Mouse (Mus musculus) hindbrain, embryonic 11.5 days (tissue): ENCODE data around the gene Rffl. TPM values are rescaled to one million over a fixed set of nuclear protein-coding genes. Genes with fewer than 3 reads are reported as not detected.
A peak's percentile ranks its signal among the peaks of the same experiment; 100 is the strongest.

Experiments used
- ATAC-seq: fragments of 200-750 bp; cut with Nextera tagmentation; 2 replicates; pipeline ENCODE4 v1.8.0; 2017; ENCODE audit warnings: mild to moderate bottlenecking, moderate TSS enrichment, moderate library complexity; ENCODE audit not compliant: low FRiP score
- DNase-seq: peaks from one replicate; pipeline ENCODE4 v3.0.0-alpha.2; 2015; ENCODE audit warnings: low spot score
- H3K27ac ChIP-seq: fragments of 300-500 bp; sonication (generic); 2 replicates; pipeline ENCODE4 v1.5.1; 2014; ENCODE audit warnings: mild to moderate bottlenecking, low read depth, low read length
- H3K27me3 ChIP-seq: fragments of 300-500 bp; sonication (generic); 2 replicates; pipeline ENCODE4 v1.6.1; 2014; ENCODE audit warnings: mild to moderate bottlenecking, low read length, moderate library complexity, mixed read lengths; ENCODE audit not compliant: control insufficient read depth, insufficient read depth
- H3K36me3 ChIP-seq: fragments of 300-500 bp; sonication (generic); 2 replicates; pipeline ENCODE4 v1.6.1; 2014; ENCODE audit warnings: mild to moderate bottlenecking, low read length, moderate library complexity, mixed read lengths; ENCODE audit not compliant: control insufficient read depth, insufficient read depth
- H3K4me1 ChIP-seq: fragments of 300-500 bp; sonication (generic); replicated peaks from 2 replicates; pipeline ENCODE4 v1.6.1; 2014; ENCODE audit warnings: low read length, mixed read lengths; ENCODE audit not compliant: control insufficient read depth, insufficient read depth
- H3K4me2 ChIP-seq: fragments of 300-500 bp; sonication (generic); replicated peaks from 2 replicates; pipeline ENCODE4 v1.6.1; 2014; ENCODE audit warnings: mild to moderate bottlenecking, low read depth, low read length
- H3K4me3 ChIP-seq: fragments of 300-500 bp; sonication (generic); 2 replicates; pipeline ENCODE4 v1.5.1; 2014; ENCODE audit warnings: low read depth, low read length
- H3K9ac ChIP-seq: fragments of 300-500 bp; sonication (generic); 2 replicates; pipeline ENCODE4 v1.6.1; 2014; ENCODE audit warnings: low read depth, low read length
- H3K9me3 ChIP-seq: fragments of 300-500 bp; sonication (generic); 2 replicates; pipeline ENCODE4 v1.6.1; 2016; ENCODE audit warnings: low read length; ENCODE audit not compliant: control insufficient read depth
- WGBS: fragments of 180-500 bp; shearing (Covaris S2); extraction: QIAGEN DNeasy Blood & Tissue Kit; methylation state at CpG from one replicate; pipeline ENCODE4 v1.1.7; 2014; 5-methylcytosine and 5-hydroxymethylcytosine counted together
- polyA plus RNA-seq: library from polyadenylated mRNA; unstranded; fragments of >200 nt; fragmentation: Nextera tagmentation; extraction: Ambion mirVana; gene quantifications from 2 replicates; pipeline ENCODE4 v1.2.1, GENCODE M21; 2014

Gene Rffl
- polyA plus RNA-seq, 1 experiment from 2014 or later: 6.3 TPM

DNA sequence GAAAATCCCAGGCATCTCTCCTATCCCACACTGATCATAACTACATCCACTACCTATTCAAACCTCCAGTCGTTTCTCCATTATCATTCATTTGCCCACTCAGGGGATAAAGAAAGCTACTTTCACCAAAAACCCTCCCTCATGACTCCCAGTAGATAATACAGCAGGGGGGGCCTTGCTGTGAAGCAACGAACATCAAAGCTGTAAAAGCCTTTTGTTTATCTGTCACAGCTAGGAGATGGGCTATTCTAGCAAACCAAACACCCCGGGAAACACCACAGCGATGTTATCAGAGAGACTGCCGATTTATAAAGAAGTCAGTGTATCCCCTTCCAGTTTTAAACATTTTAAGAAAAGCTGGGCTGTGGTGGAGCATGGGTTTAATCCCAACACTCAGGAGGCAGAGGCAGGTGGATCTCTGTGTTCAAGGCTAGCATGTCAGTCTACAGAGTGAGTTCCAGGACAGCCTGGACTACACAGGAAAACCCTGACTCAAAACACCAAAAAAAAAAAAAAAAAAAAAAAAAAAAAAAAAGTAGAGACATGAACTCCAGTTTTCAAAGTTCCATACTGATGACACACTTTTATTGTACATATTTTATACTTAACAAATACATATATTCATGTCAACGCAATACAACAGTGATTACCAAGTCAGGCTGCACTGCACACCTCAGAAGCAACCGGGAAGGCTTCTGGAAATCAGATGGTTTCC is 4.0 kb downstream of the Rffl start:
- H3K4me3 ChIP-seq: no peak overlapping the region
- H3K9me3 ChIP-seq: no peaks in the 10 kb centered on the region
- ATAC-seq (no peak), DNase-seq (no peak)
- no peaks in the 10 kb centered on the region for H3K36me3 ChIP-seq
- WGBS: 25% methylated on average over 7 of the region's 7 CpGs
- no peaks in the 10 kb centered on the region for H3K27me3 ChIP-seq
- no peaks in the 10 kb centered on the region for H3K4me1 ChIP-seq
- H3K27ac ChIP-seq: no peak overlapping the region
- no peak overlapping the region for H3K4me2 ChIP-seq
- H3K9ac ChIP-seq: no peak overlapping the region

DNA sequence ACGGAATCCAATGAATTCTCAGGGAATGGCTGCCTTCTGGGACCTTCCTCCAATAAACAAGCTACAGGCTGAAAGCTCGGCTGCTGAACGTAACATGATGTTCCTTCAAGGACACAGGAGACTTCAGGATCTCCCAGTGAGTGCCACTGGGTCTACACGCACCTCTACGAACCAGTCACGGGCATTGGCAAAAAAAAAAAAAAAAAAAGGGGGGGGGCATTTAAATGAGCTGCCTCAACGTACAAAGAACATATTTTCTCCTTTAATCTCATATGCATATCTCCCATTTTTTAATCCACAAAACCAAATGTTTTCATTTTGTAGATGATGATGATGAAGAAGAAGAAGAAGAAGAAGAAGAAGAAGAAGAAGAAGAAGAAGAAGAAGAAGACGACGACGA is 5.1 kb downstream of the Rffl start:
- Histone ChIP-seq H3K27ac (no peak overlapping the region), H3K4me2 (no peak overlapping the region), H3K4me3 (no peak overlapping the region), H3K4me1 (no peaks in the 10 kb centered on the region), H3K9ac (no peak overlapping the region), H3K27me3 (no peaks in the 10 kb centered on the region), H3K9me3 (no peaks in the 10 kb centered on the region), H3K36me3 (no peaks in the 10 kb centered on the region)
- no peak for ATAC-seq
- no peak for DNase-seq
- 84% methylated on average over 10 of the region's 10 CpGs for WGBS

GRCm38 (mm10) chr11:82863488-82863931 is 7.5 kb downstream of the Rffl start:
- no peak overlapping the region for H3K27ac ChIP-seq
- WGBS: 64% methylated on average over 4 of the region's 4 CpGs
- no peak overlapping the region for H3K9ac ChIP-seq
- H3K4me1 ChIP-seq: no peaks in the 10 kb centered on the region
- no peaks in the 10 kb centered on the region for H3K36me3 ChIP-seq
- no peak overlapping the region for H3K4me3 ChIP-seq
- no peak for ATAC-seq
- H3K4me2 ChIP-seq: no peak overlapping the region
- H3K9me3 ChIP-seq: no peaks in the 10 kb centered on the region
- H3K27me3 ChIP-seq: no peaks in the 10 kb centered on the region
- DNase-seq: peak; percentile 14

GRCm38 (mm10) chr11:82863059-82863458 is 8.0 kb downstream of the Rffl start:
- no peak overlapping the region for H3K27ac ChIP-seq
- H3K9ac ChIP-seq: no peak overlapping the region
- no peaks in the 10 kb centered on the region for H3K36me3 ChIP-seq
- ATAC-seq (no peak), DNase-seq (no peak)
- no peaks in the 10 kb centered on the region for H3K9me3 ChIP-seq
- H3K4me1 ChIP-seq: no peaks in the 10 kb centered on the region
- no peak overlapping the region for H3K4me3 ChIP-seq
- H3K27me3 ChIP-seq: no peaks in the 10 kb centered on the region
- no peak overlapping the region for H3K4me2 ChIP-seq
- 64% methylated on average over 2 of the region's 2 CpGs for WGBS

GRCm38 (mm10) chr11:82862638-82863037 is 8.4 kb downstream of the Rffl start:
- Histone ChIP-seq H3K27me3 (no peaks in the 10 kb centered on the region), H3K4me3 (no peak overlapping the region), H3K4me1 (no peaks in the 10 kb centered on the region), H3K9me3 (no peaks in the 10 kb centered on the region), H3K9ac (no peak overlapping the region), H3K36me3 (no peaks in the 10 kb centered on the region), H3K4me2 (no peak overlapping the region), H3K27ac (no peak overlapping the region)
- DNase-seq (no peak), ATAC-seq (no peak)
- 88% methylated on average over 9 of the region's 9 CpGs for WGBS

DNA sequence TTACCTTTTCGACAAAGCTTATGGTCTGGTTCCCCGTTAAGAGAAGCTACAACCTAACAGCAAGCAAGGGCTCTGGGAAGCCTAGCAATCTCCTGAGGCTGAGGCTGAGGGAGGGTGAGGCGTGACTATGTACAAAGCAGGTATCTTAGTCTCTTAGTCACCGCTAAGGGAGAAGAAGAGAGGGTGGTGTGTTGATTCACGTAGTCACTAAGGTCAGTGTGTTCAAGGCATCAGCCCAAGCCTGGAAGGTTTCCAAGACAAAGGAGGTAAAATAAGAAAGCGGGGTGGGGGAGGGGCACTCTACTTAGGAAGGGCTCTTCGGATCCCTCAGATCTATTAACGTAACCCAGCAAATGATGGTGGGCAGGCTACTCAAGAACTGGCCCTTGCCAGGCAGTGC is 9.5 kb downstream of the Rffl start:
- DNase-seq (no peak), ATAC-seq (no peak)
- Histone ChIP-seq H3K4me1 (no peaks in the 10 kb centered on the region), H3K9ac (no peak overlapping the region), H3K4me3 (no peak overlapping the region), H3K9me3 (no peaks in the 10 kb centered on the region), H3K27ac (no peak overlapping the region), H3K27me3 (no peaks in the 10 kb centered on the region), H3K36me3 (no peaks in the 10 kb centered on the region), H3K4me2 (no peak overlapping the region)
- 72% methylated on average over 8 of the region's 8 CpGs for WGBS

DNA sequence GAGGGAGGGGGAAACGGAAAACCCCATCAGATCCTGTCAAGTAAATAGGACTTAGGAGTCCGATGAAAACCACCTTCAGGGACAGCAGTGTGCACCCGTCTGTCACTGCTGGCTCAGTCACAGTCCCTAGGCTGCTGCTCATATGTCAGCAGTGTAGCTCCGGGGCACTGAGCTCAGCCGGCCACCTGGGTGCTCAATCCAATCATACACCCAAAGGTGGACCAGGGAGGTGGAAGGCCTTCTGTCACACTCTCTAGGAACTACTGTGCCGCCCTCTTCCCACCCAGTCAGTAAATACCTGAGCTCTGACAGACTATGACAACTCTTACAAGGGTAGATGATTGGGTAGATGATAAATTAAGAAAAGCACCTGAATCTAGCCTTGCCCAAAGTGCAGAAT is 10.3 kb downstream of the Rffl start:
- no peak overlapping the region for H3K4me2 ChIP-seq
- H3K4me1 ChIP-seq: no peaks in the 10 kb centered on the region
- H3K4me3 ChIP-seq: no peak overlapping the region
- H3K36me3 ChIP-seq: no peaks in the 10 kb centered on the region
- DNase-seq (no peak), ATAC-seq (no peak)
- H3K27me3 ChIP-seq: no peaks in the 10 kb centered on the region
- 66% methylated on average over 6 of the region's 6 CpGs for WGBS
- no peak overlapping the region for H3K9ac ChIP-seq
- H3K27ac ChIP-seq: no peak overlapping the region
- H3K9me3 ChIP-seq: no peaks in the 10 kb centered on the region

GRCm38 (mm10) chr11:82857307-82857848 is 13.6 kb downstream of the Rffl start:
- H3K4me3 ChIP-seq: no peak overlapping the region
- H3K36me3 ChIP-seq: no peaks in the 10 kb centered on the region
- 74% methylated on average over 13 of the region's 13 CpGs for WGBS
- no peak overlapping the region for H3K27ac ChIP-seq
- no peaks in the 10 kb centered on the region for H3K9me3 ChIP-seq
- ATAC-seq (no peak), DNase-seq (no peak)
- H3K27me3 ChIP-seq: no peaks in the 10 kb centered on the region
- H3K4me2 ChIP-seq: no peak overlapping the region
- H3K9ac ChIP-seq: no peak overlapping the region
- no peaks in the 10 kb centered on the region for H3K4me1 ChIP-seq

DNA sequence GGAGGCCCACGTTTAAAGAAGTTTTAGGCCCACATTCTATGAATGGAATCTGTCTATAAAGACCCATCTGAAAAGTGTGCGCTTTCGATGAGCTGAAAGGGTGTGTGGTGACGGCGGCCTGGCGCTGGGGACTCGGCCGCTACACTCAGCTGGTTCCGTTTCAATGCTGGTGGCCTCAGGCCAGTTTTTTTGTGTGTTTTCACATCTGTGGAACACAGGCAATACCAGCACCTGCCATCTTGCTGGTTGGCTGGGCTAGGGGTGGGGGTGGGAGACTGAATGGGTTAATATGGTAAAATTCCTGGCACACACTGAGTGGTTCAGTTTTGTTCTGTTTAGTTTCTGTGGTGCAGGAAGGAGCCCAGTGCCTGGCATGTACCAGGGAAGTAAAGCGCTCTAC is 15.0 kb downstream of the Rffl start:
- no peak overlapping the region for H3K4me3 ChIP-seq
- no peak overlapping the region for H3K27ac ChIP-seq
- DNase-seq (no peak), ATAC-seq (no peak)
- WGBS: 69% methylated on average over 10 of the region's 10 CpGs
- H3K27me3 ChIP-seq: no peaks in the 10 kb centered on the region
- H3K9me3 ChIP-seq: no peaks in the 10 kb centered on the region
- no peak overlapping the region for H3K9ac ChIP-seq
- no peaks in the 10 kb centered on the region for H3K36me3 ChIP-seq
- no peaks in the 10 kb centered on the region for H3K4me1 ChIP-seq
- no peak overlapping the region for H3K4me2 ChIP-seq
